Mouse (Mus musculus): ENCODE measurements around the gene Slc25a54. TPM values are rescaled to one million over a fixed set of nuclear protein-coding genes. Genes with fewer than 3 reads are reported as not detected.
A peak's percentile ranks its signal among the peaks of the same experiment; 100 is the strongest.

Slc25a54 gene
- total RNA-seq (2021), result not detected in 2 replicates
- long read RNA-seq, result 0 reads

GRCm38 (mm10) chr3:109080169-109080568, at the start of gene Slc25a54:
Slc25a54 (plus strand) TSS chr3:109080469.
- no peak for DNase-seq

DNA sequence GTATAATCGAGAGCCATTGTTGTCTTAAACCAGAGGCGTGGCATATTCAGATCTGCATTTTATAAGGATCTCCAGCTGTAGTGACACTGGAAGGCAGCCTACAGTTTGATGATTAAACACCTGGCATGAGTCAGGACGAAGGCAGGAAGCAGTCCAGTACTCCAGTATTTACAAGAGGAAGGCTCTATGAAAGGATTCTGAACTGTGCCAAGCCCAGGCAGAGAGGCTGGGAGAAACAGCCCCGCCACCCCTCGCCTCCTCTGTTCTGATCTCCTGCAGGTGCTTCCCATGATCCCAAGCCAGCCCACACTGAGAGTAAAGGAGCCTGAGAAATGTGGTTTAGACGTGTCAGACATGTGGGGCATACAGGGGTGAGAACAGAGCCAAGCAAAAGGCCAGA, 49.5 kb upstream of the Slc25a54 start:
- no peak for DNase-seq

DNA sequence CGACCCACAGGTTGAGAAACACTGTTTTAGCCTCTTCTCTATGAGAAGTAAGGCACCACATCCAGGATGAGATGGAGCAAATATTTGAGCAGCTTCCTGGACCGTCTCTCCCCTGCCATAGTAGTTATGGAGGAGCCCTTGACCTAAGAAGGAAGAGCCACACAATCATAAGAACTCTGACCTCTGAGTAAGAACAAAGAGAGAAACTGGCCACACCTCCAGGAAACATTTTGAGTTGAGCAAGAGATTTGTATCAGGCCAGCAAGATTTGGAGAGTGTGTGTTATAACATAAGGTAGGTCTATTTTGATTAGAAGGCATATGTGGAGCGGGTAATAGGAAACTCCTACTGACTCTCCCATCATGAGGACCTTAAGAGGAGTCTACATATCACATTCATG, 48.6 kb upstream of the Slc25a54 start:
- no peak for DNase-seq

- no peak for DNase-seq
These were observed 48.0 kb upstream of the Slc25a54 start for GRCm38 (mm10) chr3:109032306-109032705.

GRCm38 (mm10) chr3:109034411-109034810, 45.9 kb upstream of the Slc25a54 start:
- no peak for DNase-seq

DNA sequence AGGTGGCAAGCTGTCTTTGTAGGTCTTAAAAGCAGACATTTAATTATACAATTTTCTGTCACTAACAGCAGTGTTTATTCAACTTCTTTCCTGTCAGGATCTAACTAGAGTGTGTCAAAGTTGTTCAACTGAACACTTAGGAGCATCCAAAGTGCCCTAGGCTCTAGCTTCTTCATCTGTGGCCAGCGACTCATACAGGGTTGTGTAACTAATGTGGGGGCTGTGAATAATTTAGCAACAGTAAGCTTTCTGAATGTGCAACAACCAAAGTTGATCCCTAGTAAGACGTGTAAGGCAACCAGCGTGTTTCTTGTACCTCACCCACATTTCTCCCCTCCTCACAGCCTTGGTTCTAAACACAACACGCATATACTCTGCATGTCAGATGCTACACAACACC, 39.4 kb upstream of the Slc25a54 start:
- DNase-seq, result no peak

- DNase-seq, result no peak
These were observed 36.9 kb upstream of the Slc25a54 start for GRCm38 (mm10) chr3:109043395-109043794.

DNA sequence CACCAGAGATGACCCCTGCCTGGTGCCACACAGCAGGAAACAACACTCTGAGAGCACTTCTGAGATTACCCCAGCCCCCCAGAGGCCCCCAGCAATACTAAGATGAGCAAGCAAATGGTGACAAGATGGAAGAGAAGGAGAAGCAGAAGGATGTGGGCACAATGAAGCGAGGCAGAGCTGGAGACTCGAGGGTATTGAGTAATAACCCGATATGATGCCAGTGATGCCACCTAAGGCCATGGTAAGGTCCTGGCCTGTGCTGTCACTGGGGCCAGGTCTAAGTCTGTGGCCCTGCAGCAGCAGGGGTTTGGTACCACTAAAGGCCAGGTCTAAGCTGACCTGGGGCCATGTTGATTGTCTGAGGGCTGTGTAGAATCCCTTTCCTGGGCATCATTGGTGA, 33.8 kb upstream of the Slc25a54 start:
- no peak for DNase-seq

DNA sequence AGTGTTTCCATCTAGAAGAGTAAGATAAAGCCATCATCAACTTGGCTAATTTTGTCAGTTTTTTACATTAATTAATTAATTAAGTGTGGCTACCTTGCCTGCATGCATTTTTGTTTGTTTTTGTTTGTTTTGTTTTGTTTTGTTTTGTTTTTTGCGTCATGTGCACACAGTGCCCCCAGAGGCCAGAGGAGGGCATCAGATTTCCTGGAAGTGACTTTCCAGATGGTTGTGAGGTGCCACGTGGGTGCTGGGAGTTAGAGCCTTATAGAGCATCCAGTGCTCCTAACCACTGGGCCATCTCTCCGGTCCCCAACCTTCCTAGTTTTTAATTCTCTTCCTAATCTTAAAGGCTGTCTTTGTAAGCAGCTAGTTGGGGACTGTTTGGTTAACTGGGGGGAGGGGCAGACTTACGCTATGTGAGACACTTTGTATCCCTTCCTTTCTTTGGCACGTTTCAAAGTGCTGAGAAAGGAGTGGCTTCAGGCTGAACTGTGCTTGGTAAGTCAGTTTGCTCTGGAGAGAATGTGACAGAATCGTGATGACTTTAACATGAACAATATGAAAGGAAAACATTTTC, 32.5 kb upstream of the Slc25a54 start:
- DNase-seq, result no peak

DNA sequence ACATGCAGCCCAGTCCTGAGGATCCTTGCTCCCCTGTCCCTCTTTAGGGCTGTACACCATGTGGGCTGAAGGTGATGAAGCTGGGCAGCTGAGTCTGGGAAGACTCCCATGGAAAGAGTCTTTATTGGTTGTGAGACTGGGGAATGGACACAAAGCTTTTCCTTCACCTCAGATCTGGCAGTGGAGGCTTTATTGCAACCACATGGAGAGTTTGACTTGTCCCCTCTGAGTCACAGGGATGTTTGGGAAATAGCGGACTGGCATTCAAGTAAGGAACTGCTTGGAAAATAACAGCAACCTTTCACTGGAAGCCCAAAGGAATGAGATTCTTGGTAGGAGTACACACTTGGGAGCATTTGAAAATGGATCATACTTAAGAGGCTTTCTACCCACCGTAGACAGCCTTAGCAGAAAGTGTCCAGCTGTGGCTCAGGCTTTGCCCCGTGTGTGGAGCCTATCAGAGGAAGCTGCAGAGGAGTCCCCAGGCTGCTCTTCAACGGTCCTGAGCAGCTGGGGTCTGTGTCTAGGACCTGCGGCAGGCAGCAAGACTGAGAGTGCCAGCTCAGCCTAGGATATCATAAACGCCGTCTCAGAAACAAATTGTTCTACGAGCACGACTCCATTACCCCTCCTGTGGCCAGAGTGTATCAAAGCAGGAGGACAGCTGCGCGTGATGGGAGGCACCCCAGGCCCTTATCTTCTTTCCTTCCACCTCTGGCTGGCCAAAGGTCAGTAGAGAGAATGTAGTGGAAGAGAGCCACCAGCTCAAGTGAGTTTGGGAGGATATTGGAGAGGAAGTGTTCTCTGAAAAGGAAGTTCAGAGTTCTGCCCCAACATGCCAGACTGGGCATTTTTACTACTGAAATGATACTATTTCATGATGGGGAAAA, 29.0 kb upstream of the Slc25a54 start:
- DNase-seq, result no peak

GRCm38 (mm10) chr3:109051946-109052331, 28.3 kb upstream of the Slc25a54 start:
- no peak for DNase-seq

- DNase-seq, result no peak
These were observed 20.4 kb upstream of the Slc25a54 start for GRCm38 (mm10) chr3:109059903-109060302.

DNA sequence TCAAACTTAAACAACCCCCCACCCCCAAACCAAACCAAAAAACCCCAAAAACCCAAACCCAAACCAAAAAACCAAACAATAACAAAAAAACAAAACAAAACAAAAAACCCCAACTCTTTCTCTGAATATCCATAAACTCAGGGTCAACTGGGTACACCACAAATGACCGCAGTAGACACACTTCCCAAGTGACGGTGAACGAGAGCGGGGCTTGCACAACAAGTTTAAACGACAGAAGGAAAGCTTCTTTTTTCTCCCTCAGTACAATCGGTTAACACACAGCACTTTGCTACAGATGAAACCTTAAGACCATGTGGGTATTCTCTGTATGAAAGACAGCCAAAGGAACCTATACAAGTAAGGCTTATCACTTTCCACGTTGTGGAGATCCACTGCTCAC, 17.9 kb upstream of the Slc25a54 start:
- no peak for DNase-seq

- no peak for DNase-seq
These were observed 17.3 kb upstream of the Slc25a54 start for GRCm38 (mm10) chr3:109062989-109063388.

GRCm38 (mm10) chr3:109084418-109084817, 4.1 kb downstream of the Slc25a54 start:
- DNase-seq, result no peak

- no peak for DNase-seq
These were observed 8.2 kb downstream of the Slc25a54 start for GRCm38 (mm10) chr3:109088460-109088859.

DNA sequence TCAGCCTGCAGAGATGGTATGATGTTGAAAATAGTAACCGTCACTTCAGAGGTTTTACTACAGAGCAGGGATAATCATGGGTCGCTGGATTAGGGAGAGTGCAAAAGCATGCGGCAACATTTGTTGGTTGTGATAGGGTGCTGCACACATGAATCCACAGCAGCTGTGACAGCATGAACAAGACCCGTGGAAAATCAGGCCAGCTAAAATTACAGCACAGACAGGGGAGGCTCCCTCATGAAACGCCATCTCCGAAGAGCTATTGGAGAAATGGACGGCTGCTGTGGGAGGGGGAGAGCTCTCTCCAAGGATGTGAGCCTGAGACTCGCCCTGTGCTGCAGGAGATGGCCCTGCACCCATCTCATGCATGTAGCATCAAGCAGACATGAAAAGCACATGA, 24.4 kb downstream of the Slc25a54 start:
- DNase-seq, result no peak

DNA sequence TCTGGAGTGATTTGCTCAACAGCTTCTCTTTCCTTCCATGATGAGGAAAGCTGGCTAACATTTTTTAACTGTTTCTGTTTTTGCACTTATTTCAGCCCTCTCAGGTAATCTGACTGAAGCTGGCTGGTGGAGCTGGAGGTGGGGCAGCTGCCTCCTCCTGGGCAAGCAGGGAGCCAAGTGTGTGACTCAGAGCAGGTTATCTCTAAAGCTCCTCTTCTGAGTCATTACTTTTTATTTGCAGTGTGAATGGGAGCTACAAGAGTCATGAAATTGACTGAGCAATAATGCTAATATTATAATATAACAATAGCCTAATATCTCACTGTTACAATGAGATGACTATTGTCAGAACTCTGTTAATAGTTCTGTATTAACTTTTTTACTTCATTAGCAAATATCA, 36.9 kb downstream of the Slc25a54 start:
- DNase-seq, result no peak

DNA sequence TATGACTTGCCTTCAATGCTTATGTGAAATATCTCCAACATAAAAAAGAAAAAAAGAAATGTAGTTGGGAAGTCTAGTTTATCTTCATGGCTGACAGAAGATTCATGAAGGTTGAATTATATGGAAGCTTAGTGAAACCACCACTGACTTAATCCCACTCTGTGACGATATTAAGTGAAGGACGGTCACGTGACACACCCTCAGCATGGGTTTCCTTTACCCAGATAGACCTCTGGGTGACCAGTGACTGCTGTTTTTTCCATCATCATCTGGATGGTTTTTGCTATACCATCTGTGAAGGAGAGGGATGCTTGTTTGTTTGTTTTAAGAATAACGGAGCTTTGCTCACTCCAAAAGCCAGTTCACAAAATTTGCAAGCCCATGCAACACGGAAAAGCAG, 39.3 kb downstream of the Slc25a54 start:
- no peak for DNase-seq

DNA sequence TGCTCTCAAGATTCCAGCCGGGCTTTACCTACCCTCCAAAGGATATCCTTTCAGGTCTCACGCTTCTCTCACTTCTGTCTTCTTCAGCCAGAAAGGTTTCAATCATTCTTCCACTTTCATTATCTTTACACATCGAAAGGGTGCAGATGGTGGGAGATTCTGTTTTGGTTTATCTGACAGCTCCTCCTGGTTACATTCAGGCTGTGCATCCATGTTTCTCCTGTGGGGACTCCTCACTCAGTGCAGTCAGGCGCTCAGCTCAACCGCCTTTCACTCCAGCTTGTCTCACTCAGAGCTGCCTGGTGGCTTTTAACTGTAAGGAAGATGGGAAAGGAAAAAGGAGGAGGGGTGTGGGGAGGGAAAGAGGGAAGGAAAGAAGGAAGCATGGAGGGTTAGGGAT, 39.7 kb downstream of the Slc25a54 start:
- DNase-seq, result no peak

GRCm38 (mm10) chr3:109122641-109123530, 42.6 kb downstream of the Slc25a54 start, which contains the start of gene Slc25a24:
Slc25a24 (plus strand) TSS chr3:109123149.
- peak; percentile 57 for DNase-seq

DNA sequence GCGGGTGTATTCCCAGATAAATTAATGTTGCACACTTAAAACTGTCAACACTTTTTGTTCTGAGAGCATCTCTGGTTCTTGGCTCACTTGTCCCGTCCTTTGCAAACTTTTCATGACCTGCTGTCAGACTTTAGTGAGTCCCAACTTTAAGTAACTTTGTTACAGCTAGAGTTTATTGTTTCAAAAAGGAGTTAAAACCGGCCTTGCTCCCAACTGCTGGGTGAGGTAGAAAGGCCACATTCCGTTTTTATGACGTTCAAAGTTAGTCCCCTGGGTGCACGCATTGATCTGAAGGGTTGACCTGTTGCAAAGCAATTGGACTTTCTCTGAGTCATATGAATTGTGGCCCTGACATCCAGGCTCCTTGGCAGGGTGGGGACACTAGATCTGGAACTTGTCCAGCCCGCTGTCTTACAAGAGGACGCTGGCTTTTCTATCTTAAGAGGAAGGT, 43.3 kb downstream of the Slc25a54 start:
- peak; percentile 68 for DNase-seq

- no peak for DNase-seq
These were observed 43.8 kb downstream of the Slc25a54 start for GRCm38 (mm10) chr3:109124091-109124490.

Measured in adrenal gland, postnatal 25 days (tissue).